10 mouse cellular contexts compared by ENCODE assay signal in genomic region chr19:44510534-44511175, GRCm38 (mm10). TPM values are rescaled to one million over a fixed set of nuclear protein-coding genes. Genes with fewer than 3 reads are reported as not detected.
DNase-seq lines count a peak whose midpoint lies in the region; ATAC-seq and TF ChIP-seq lines count a peak whose summit lies in the region.
"Had no signal": no experiment of that assay in that cellular context is flagged by ENCODE, and none has a peak within 500 bp of the region (broad histone marks: within the 10 kb centered on the region; RNA-seq: fewer than 3 reads in every experiment).

No protein-coding gene starts in this region.

- H3K9me3 ChIP-seq in hindbrain, embryonic 13.5 days = no peaks in the 10 kb centered on the region
- no peaks in the 10 kb centered on the region for H3K9me3 ChIP-seq in midbrain, embryonic 16.5 days (replicated peaks; ENCODE audit: control insufficient read depth, low read length, poor library complexity, severe bottlenecking)

- no peak overlapping the region for H3K27ac ChIP-seq in gastrocnemius, adult 2 months
- H3K27ac ChIP-seq in hindbrain, embryonic 13.5 days = no peak overlapping the region
- no peak overlapping the region for H3K27ac ChIP-seq in midbrain, embryonic 16.5 days (ENCODE audit: low read length)

- ATAC-seq in hindbrain, embryonic 13.5 days (ENCODE audit: low FRiP score) = no peak
- no peak for ATAC-seq in midbrain, embryonic 16.5 days

- no peak overlapping the region for H3K9ac ChIP-seq in hindbrain, embryonic 13.5 days
- H3K9ac ChIP-seq in midbrain, embryonic 16.5 days (ENCODE audit: low read depth, low read length) = no peak overlapping the region

- H3K4me2 ChIP-seq in hindbrain, embryonic 13.5 days = peak overlapping the region; percentile 93
- peak overlapping the region; percentile 87 for H3K4me2 ChIP-seq in midbrain, embryonic 16.5 days (ENCODE audit: low read length)

- 2% methylated on average over 12 of the region's 12 CpGs for WGBS in hindbrain, embryonic 13.5 days
- 4% methylated on average over 12 of the region's 12 CpGs for WGBS in midbrain, embryonic 16.5 days

- no peak for DNase-seq in gastrocnemius, adult 2 months
- no peak for DNase-seq in gastrocnemius, postnatal 10 days
- peak; percentile 38 for DNase-seq in CD4-positive helper T cell, adult 2 months (ENCODE audit: low read depth, low spot score)
- no peak for DNase-seq in spleen, postnatal 14 days (ENCODE audit: low spot score in 2 of 2)
- DNase-seq in left cerebral cortex, adult 18-20 months (ENCODE audit: low spot score in 2 of 2) = no peak
- DNase-seq in right cerebral cortex, adult 18-20 months = no peak

- peak overlapping the region; percentile 71; the same call in 1 of the 2 replicates for H3K4me3 ChIP-seq in gastrocnemius, adult 2 months
- H3K4me3 ChIP-seq in hindbrain, embryonic 13.5 days = peak overlapping the region; percentile 49
- H3K4me3 ChIP-seq in midbrain, embryonic 16.5 days (ENCODE audit: low read depth, low read length) = peak overlapping the region; percentile 47; the same call in 1 of the 2 replicates

- peaks cover 39% of the 10 kb centered on the region for H3K4me1 ChIP-seq in hindbrain, embryonic 13.5 days (replicated peaks)
- peaks cover 15% of the 10 kb centered on the region for H3K4me1 ChIP-seq in midbrain, embryonic 16.5 days (ENCODE audit: control insufficient read depth, insufficient read depth, low read length)

- peaks cover 96% of the 10 kb centered on the region for H3K27me3 ChIP-seq in hindbrain, embryonic 13.5 days
- peaks cover 86% of the 10 kb centered on the region for H3K27me3 ChIP-seq in midbrain, embryonic 16.5 days (ENCODE audit: control insufficient read depth, insufficient read depth, low read depth, low read length)

- intact Hi-C loops in gastrocnemius, adult 2 months (cut with DNase I) = no loop called here

- no peak for TF ChIP-seq CTCF in gastrocnemius, adult 2 months (IDR thresholded peaks at IDR 0.05)

- H3K36me3 ChIP-seq in hindbrain, embryonic 13.5 days = no peaks in the 10 kb centered on the region
- no peaks in the 10 kb centered on the region for H3K36me3 ChIP-seq in midbrain, embryonic 16.5 days (ENCODE audit: control insufficient read depth, insufficient read depth, low read length)

RNA-seq across cellular contexts. Expression of gene Wnt8b, which starts 17.4 kb away (rescaled TPM):
- not detected for total RNA-seq in gastrocnemius, adult 2 months (2021)
- not detected for total RNA-seq in gastrocnemius, postnatal 10 days (2021)
- 0.43 and 0.78 TPM in 2 replicates for polyA plus RNA-seq in hindbrain, embryonic 13.5 days (2015; fragmentation: Nextera tagmentation; extraction: Ambion mirVana)
- polyA plus RNA-seq in midbrain, embryonic 16.5 days (2015; fragmentation: Nextera tagmentation; extraction: Ambion mirVana) = 1.2 and 2.1 TPM in 2 replicates
- total RNA-seq in left cerebral cortex, adult 18-20 months (2021) = under 1 TPM in 1 of 2 experiments, not detected in 1; 0.16 TPM
- polyA plus RNA-seq: C2C12 had no signal

RNA-seq across cellular contexts. Expression of gene Sec31b, which starts 35.0 kb away (rescaled TPM):
- total RNA-seq in gastrocnemius, adult 2 months (2021) = 10 to 100 TPM; 19.0 to 21.9 TPM
- 1 to 10 TPM; 5.1 to 5.6 TPM for total RNA-seq in gastrocnemius, postnatal 10 days (2021)
- polyA plus RNA-seq in hindbrain, embryonic 13.5 days (2015; fragmentation: Nextera tagmentation; extraction: Ambion mirVana) = 0.26 and 0.51 TPM in 2 replicates
- 0.15 and 0.32 TPM in 2 replicates for polyA plus RNA-seq in midbrain, embryonic 16.5 days (2015; fragmentation: Nextera tagmentation; extraction: Ambion mirVana)
- total RNA-seq in left cerebral cortex, adult 18-20 months (2021) = under 1 TPM; 0.19 to 0.56 TPM

RNA-seq across cellular contexts. Expression of gene Gm20538, which starts 42.0 kb away (rescaled TPM):
- not detected for total RNA-seq in gastrocnemius, adult 2 months (2021)
- not detected for total RNA-seq in gastrocnemius, postnatal 10 days (2021)
- polyA plus RNA-seq in hindbrain, embryonic 13.5 days (2015; fragmentation: Nextera tagmentation; extraction: Ambion mirVana) = not detected in 2 replicates
- polyA plus RNA-seq in midbrain, embryonic 16.5 days (2015; fragmentation: Nextera tagmentation; extraction: Ambion mirVana) = not detected in 2 replicates
- total RNA-seq in left cerebral cortex, adult 18-20 months (2021) = not detected
- polyA plus RNA-seq: C2C12; gonadal fat pad, adult 2 months had no signal

RNA-seq across cellular contexts. Expression of gene Ndufb8, which starts 44.6 kb away (rescaled TPM):
- 1,000 to 10,000 TPM in 1 of 2 experiments, 100 to 1,000 TPM in 1; 866 to 1,200 TPM for total RNA-seq in gastrocnemius, adult 2 months (2021)
- total RNA-seq in gastrocnemius, postnatal 10 days (2021) = 100 to 1,000 TPM; 675 to 794 TPM
- polyA plus RNA-seq in hindbrain, embryonic 13.5 days (2015; fragmentation: Nextera tagmentation; extraction: Ambion mirVana) = 592 and 624 TPM in 2 replicates
- polyA plus RNA-seq in midbrain, embryonic 16.5 days (2015; fragmentation: Nextera tagmentation; extraction: Ambion mirVana) = 570 and 615 TPM in 2 replicates
- total RNA-seq in left cerebral cortex, adult 18-20 months (2021) = 100 to 1,000 TPM; 368 to 386 TPM

RNA-seq across cellular contexts. Expression of gene Hif1an, which starts 52.0 kb away (rescaled TPM):
- total RNA-seq in gastrocnemius, adult 2 months (2021) = 100 to 1,000 TPM; 100 to 116 TPM
- 10 to 100 TPM; 89.6 to 91.5 TPM for total RNA-seq in gastrocnemius, postnatal 10 days (2021)
- 29.4 and 31.0 TPM in 2 replicates for polyA plus RNA-seq in hindbrain, embryonic 13.5 days (2015; fragmentation: Nextera tagmentation; extraction: Ambion mirVana)
- 25.2 and 28.6 TPM in 2 replicates for polyA plus RNA-seq in midbrain, embryonic 16.5 days (2015; fragmentation: Nextera tagmentation; extraction: Ambion mirVana)
- 10 to 100 TPM; 33.5 to 34.2 TPM for total RNA-seq in left cerebral cortex, adult 18-20 months (2021)
